Mouse (Mus musculus): ENCODE data around the gene Ssr1.

Gene Ssr1

DNA sequence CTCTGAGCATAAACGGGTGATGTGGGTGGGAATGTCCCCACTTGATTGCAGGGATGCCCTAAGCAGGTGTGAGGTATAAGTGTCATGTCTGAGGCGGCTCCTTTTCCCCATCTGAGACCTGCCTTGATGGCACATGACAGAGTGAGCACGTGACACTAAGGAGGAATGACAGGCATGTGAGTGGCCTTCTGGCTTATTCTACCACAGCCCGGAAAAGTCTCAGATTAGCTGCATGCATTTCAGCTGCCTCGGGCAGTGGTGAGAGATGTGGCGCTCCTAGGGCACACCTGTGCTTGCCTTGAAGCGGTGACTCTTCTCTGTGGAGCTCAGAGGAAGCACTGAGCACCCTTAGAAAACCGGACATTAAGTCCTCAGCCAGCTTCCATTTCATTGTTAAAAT is 48.6 kb downstream of the Ssr1 start:
- no peak for DNase-seq (ENCODE audit: low read depth, low spot score)

GRCm38 (mm10) chr13:37944306-37944705 is 49.7 kb downstream of the Ssr1 start:
- peak; percentile 71 for DNase-seq (ENCODE audit: low read depth, low spot score)

GRCm38 (mm10) chr13:37943466-37943865 is 50.6 kb downstream of the Ssr1 start:
- peak; percentile 70 for DNase-seq (ENCODE audit: low read depth, low spot score)

GRCm38 (mm10) chr13:37942887-37943331 is 51.1 kb downstream of the Ssr1 start:
- no peak for DNase-seq (ENCODE audit: low read depth, low spot score)

- DNase-seq (ENCODE audit: low read depth, low spot score), result no peak
Observed at GRCm38 (mm10) chr13:37941950-37942886, 51.8 kb downstream of the Ssr1 start.

- DNase-seq (ENCODE audit: low read depth, low spot score), result no peak
Observed at GRCm38 (mm10) chr13:37941138-37941645, 52.8 kb downstream of the Ssr1 start.

DNA sequence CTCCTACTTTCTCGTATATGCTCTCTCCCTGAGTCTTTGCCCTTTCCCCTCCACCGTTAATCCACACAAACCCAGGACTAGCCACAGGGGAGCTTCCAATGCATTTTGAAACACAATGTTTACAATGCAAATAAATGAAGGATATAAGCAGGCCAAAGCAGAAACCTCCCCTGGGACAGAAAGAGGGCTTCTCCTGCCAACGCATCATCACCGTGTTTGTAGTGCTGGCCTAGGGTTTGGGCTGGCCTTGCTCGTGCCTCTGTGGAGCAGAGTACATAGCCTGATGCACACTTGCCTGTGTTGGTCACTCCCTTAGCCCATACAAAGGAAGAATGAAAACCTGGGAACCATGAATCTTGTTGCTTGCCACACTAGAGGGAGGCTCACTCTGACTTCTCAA is 53.4 kb downstream of the Ssr1 start:
- no peak for DNase-seq (ENCODE audit: low read depth, low spot score)

- DNase-seq (ENCODE audit: low read depth, low spot score), result no peak
Observed at GRCm38 (mm10) chr13:37940167-37940566, 53.9 kb downstream of the Ssr1 start.

- no peak for DNase-seq (ENCODE audit: low read depth, low spot score)
Observed at GRCm38 (mm10) chr13:37936351-37936750, 57.7 kb downstream of the Ssr1 start.

DNA sequence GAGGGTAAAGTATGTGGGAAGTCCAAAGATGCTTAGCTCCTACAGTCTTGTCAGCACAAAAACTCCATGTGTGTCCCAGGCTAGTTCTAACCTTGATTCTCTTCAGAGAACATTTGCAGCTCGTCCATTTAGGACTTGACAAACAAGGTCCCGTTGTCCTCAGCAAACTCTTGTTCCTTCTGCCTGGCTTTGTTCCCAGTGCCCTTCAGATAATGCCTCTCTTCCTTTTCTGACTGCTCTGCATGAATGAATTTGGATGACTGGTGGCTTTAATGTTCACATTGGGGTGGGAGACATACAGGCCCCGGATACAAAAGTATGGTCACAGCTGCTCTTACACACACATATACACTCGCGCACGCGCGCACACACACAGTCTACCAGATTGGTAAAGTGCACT is 59.1 kb downstream of the Ssr1 start:
- no peak for DNase-seq (ENCODE audit: low read depth, low spot score)

DNA sequence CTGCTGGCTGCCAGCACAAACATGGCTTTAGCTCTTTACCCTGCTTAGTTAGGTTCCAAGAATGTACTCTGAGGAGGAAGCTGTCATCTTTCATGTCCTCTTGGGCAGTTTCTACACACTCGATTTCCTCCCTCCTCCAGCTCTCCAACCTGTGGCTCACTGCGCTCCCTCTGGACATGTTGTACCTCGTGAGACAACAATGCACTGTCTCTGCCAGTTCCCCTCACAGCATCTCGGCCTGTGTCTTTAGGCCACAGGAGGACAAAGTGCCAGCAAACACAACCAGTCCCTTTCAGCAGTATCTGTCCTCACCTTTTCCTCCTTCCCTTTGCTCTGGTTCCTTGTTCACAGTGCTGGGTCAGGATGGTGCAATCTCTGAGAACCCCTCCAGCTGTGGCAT is 59.9 kb downstream of the Ssr1 start:
- DNase-seq (ENCODE audit: low read depth, low spot score), result no peak

DNA sequence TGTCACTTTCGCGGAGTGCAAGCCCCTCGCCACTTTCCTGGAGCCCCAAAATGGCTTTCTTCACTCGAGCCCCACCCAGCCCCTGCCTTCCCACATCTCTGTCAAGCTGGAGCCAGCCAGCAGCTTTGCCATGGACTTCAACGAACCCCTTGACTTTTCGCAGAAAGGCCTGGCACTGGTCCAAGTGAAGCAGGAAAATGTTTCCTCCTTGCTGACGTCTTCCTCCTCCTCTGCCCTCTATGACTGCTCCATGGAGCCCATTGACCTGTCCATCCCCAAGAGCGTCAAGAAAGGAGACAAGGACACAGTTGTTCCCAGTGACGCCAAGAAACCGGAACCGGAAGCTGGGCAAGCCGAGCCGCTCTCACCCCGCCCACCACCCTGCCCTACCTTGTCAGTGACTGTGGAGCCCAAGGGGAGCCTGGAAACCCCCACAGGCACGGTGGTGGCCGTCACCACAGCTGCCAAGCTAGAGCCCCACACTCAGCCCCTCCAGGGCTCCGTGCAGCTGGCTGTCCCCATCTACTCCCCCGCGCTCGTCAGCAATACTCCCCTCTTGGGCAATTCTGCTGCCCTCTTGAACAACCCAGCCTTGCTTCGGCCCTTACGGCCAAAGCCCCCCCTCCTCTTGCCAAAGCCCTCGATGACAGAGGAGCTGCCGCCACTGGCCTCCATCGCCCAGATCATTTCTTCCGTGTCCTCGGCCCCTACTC is 62.7 kb downstream of the Ssr1 start:
- no peak for DNase-seq (ENCODE audit: low read depth, low spot score)

DNA sequence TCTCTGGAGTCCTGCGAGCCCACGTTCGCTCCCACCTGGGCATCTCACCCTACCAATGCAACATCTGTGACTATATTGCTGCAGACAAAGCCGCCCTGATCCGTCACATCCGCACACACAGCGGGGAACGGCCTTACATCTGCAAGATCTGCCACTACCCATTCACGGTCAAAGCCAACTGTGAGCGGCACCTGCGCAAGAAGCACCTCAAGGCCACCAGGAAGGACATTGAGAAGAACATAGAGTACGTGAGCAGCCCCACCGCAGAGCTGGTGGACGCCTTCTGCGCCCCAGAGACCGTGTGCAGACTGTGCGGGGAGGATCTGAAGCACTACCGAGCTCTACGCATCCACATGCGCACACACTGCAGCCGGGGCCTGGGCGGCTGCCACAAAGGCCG is 63.4 kb downstream of the Ssr1 start:
- peak; percentile 57 for DNase-seq (ENCODE audit: low read depth, low spot score)

DNA sequence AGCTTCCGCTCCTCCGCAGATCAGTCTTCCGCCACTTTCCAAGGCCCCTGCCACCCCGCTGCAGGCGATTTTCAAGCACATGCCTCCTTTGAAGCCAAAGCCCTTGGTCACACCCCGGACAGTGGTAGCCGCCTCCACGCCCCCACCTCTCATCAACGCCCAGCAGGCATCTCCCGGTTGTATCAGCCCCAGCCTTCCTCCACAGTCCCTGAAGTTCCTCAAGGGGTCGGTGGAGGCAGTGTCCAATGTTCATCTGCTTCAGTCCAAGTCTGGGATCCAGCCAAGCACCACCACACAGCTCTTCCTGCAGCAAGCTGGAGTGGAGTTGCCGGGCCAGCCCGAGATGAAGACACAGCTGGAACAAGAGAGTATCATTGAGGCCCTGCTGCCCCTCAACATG is 63.9 kb downstream of the Ssr1 start:
- DNase-seq (ENCODE audit: low read depth, low spot score), result peak; percentile 77

- peak; percentile 16 for DNase-seq (ENCODE audit: low read depth, low spot score)
Observed at GRCm38 (mm10) chr13:37929532-37929931, 64.5 kb downstream of the Ssr1 start.

GRCm38 (mm10) chr13:37926394-37926793 is 67.6 kb downstream of the Ssr1 start:
- DNase-seq (ENCODE audit: low read depth, low spot score), result no peak

- DNase-seq (ENCODE audit: low read depth, low spot score), result no peak
Observed at GRCm38 (mm10) chr13:37924461-37924948, 69.5 kb downstream of the Ssr1 start.

- no peak for DNase-seq (ENCODE audit: low read depth, low spot score)
Observed at GRCm38 (mm10) chr13:37923643-37924460, 70.2 kb downstream of the Ssr1 start.

- DNase-seq (ENCODE audit: low read depth, low spot score), result no peak
Observed at GRCm38 (mm10) chr13:37923091-37923490, 70.9 kb downstream of the Ssr1 start.

DNA sequence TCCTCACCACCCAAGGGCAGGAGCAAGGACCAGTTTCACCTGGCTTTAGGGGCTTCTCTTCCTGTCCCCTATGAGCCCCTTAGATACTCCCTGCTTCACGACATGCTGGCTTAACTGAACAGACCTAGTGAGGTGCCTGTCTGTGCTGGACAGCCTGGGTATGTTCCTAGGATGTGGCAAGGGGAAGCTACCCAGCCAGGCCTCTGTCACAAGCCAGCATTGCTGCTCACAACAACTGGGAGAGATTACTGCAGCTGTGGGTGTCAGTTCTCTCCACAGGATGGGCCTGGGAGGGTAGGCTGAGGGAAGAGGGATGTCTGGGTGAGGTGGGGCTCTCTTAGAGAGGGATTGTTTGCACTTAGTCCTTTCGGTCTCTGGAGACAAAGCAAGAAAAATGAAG is 73.3 kb downstream of the Ssr1 start:
- no peak for DNase-seq (ENCODE audit: low read depth, low spot score)

DNA sequence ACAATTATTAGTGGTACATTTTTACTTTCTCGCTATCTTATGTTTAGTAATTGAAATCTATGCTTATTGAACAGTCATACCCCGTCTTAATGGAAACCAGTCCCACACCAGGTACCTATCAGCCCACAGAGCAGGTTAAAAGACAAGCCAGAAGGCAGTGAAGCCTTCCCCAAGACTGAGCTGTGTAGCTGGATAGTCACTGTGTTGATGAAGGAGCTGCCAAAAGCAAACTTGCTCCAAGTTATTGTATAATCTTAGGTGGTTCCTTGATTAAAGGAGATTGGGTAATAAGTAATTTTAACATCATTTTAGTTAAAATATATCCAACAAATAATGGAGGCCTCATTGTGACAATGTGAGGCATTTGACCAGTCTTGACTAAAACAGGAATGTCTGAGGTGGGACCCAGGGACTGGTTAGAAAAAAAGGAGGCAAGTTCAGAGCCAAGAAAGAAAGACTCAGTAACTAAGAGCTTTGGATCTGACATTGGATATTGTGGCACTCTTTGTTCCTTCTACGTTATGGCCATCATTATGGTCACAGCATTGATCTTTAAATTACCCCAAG is 74.2 kb downstream of the Ssr1 start:
- DNase-seq (ENCODE audit: low read depth, low spot score), result no peak

Measured in ES-CJ7 (cell line).